Mouse (Mus musculus) ES-Bruce4 (cell line): ENCODE results near the gene Dnajc6. TPM values are rescaled to one million over a fixed set of nuclear protein-coding genes. Genes with fewer than 3 reads are reported as not detected.

ENCODE experiments used
- H3K27ac ChIP-seq: 2 replicates; pipeline ENCODE4 v1.5.1; 2012; ENCODE audit warnings: low read length, inconsistent platforms; ENCODE audit not compliant: insufficient read depth
- H3K27me3 ChIP-seq: 2 replicates; pipeline ENCODE4 v1.6.1; 2012; ENCODE audit warnings: mild to moderate bottlenecking, low read length, inconsistent platforms; ENCODE audit not compliant: control insufficient read depth, poor library complexity, insufficient read depth, severe bottlenecking
- H3K36me3 ChIP-seq: 2 replicates; pipeline ENCODE4 v1.6.1; 2012; ENCODE audit warnings: inconsistent platforms, mild to moderate bottlenecking, low read length, moderate library complexity; ENCODE audit not compliant: control insufficient read depth, poor library complexity, insufficient read depth, severe bottlenecking
- H3K4me1 ChIP-seq: one replicate; pipeline ENCODE4 v1.8.1; 2011; ENCODE audit warnings: low read length; ENCODE audit not compliant: control insufficient read depth, insufficient read depth
- H3K4me3 ChIP-seq: 2 replicates; pipeline ENCODE4 v1.5.1; 2011; ENCODE audit warnings: low read depth, mild to moderate bottlenecking, low read length
- H3K9ac ChIP-seq: 2 replicates; pipeline ENCODE4 v1.6.1; 2012; ENCODE audit warnings: low read depth, mild to moderate bottlenecking, inconsistent platforms; ENCODE audit not compliant: poor library complexity, severe bottlenecking
- H3K9me3 ChIP-seq: replicated peaks from 2 replicates; pipeline ENCODE4 v1.6.1; 2012; ENCODE audit warnings: mild to moderate bottlenecking, low read length, inconsistent platforms; ENCODE audit not compliant: control insufficient read depth, poor library complexity, insufficient read depth, severe bottlenecking
- CTCF ChIP-seq: IDR thresholded peaks from one replicate; pipeline ENCODE4 v1.8.1; 2011; ENCODE audit warnings: low read depth, low read length
- EP300 ChIP-seq: IDR thresholded peaks from 2 replicates; pipeline ENCODE4 v1.6.1; 2011; ENCODE audit warnings: low read depth, low read length; ENCODE audit not compliant: insufficient read depth
- POLR2A ChIP-seq: IDR thresholded peaks from one replicate; pipeline ENCODE4 v1.8.1; 2011; ENCODE audit warnings: low read length; ENCODE audit not compliant: insufficient read depth
- polyA plus RNA-seq: library from polyadenylated mRNA; stranded (reverse); fragments of >200 nt; gene quantifications from 2 replicates; pipeline ENCODE4 v1.2.4, GENCODE M21; 2011; ENCODE audit warnings: low read depth; ENCODE audit not compliant: missing spikeins, insufficient read depth, insufficient read length

Dnajc6 gene
- polyA plus RNA-seq, 1 experiment, result 15.5 TPM

GRCm38 (mm10) chr4:101564746-101565417, 68.4 kb downstream of the Dnajc6 start:
- Histone ChIP-seq H3K36me3 (no peaks in the 10 kb centered on the region), H3K27me3 (no peaks in the 10 kb centered on the region), H3K4me3 (no peak overlapping the region), H3K4me1 (no peaks in the 10 kb centered on the region), H3K9me3 (no peaks in the 10 kb centered on the region), H3K27ac (no peak overlapping the region), H3K9ac (no peak overlapping the region)
- TF ChIP-seq CTCF (no peak), EP300 (no peak), POLR2A (no peak)

GRCm38 (mm10) chr4:101569076-101569475, 72.6 kb downstream of the Dnajc6 start:
- TF ChIP-seq POLR2A (no peak), EP300 (no peak), CTCF (no peak)
- H3K27me3 ChIP-seq, result no peaks in the 10 kb centered on the region
- H3K27ac ChIP-seq, result no peak overlapping the region

GRCm38 (mm10) chr4:101572142-101572541, 75.7 kb downstream of the Dnajc6 start:
- Histone ChIP-seq H3K4me1 (no peaks in the 10 kb centered on the region), H3K9me3 (no peaks in the 10 kb centered on the region), H3K27me3 (no peaks in the 10 kb centered on the region), H3K9ac (no peak overlapping the region), H3K27ac (no peak overlapping the region), H3K36me3 (no peaks in the 10 kb centered on the region), H3K4me3 (no peak overlapping the region)
- no peak for TF ChIP-seq EP300
- no peak for TF ChIP-seq POLR2A
- no peak for TF ChIP-seq CTCF

More at GRCm38 (mm10) chr4:101569076-101569475, 72.6 kb downstream of the Dnajc6 start:
- Histone ChIP-seq H3K36me3 (no peaks in the 10 kb centered on the region), H3K9me3 (no peaks in the 10 kb centered on the region), H3K9ac (no peak overlapping the region), H3K4me3 (no peak overlapping the region), H3K4me1 (no peaks in the 10 kb centered on the region)

- H3K9me3 ChIP-seq, result no peaks in the 10 kb centered on the region
- TF ChIP-seq POLR2A (no peak), EP300 (no peak), CTCF (no peak)
- no peak overlapping the region for H3K27ac ChIP-seq
- H3K4me3 ChIP-seq, result no peak overlapping the region
- no peak overlapping the region for H3K9ac ChIP-seq
- H3K27me3 ChIP-seq, result no peaks in the 10 kb centered on the region
- no peaks in the 10 kb centered on the region for H3K36me3 ChIP-seq
- no peaks in the 10 kb centered on the region for H3K4me1 ChIP-seq
These were observed 78.9 kb downstream of the Dnajc6 start for GRCm38 (mm10) chr4:101575307-101575706.

GRCm38 (mm10) chr4:101578720-101579119, 82.3 kb downstream of the Dnajc6 start:
- Histone ChIP-seq H3K4me1 (no peaks in the 10 kb centered on the region), H3K27me3 (no peaks in the 10 kb centered on the region), H3K36me3 (no peaks in the 10 kb centered on the region), H3K9me3 (no peaks in the 10 kb centered on the region), H3K27ac (no peak overlapping the region), H3K9ac (no peak overlapping the region), H3K4me3 (no peak overlapping the region)
- TF ChIP-seq EP300, result no peak
- TF ChIP-seq POLR2A, result no peak

- H3K4me3 ChIP-seq, result no peak overlapping the region
- no peak overlapping the region for H3K9ac ChIP-seq
- no peaks in the 10 kb centered on the region for H3K36me3 ChIP-seq
- no peak for TF ChIP-seq CTCF
- no peak for TF ChIP-seq EP300
- TF ChIP-seq POLR2A, result no peak
- no peaks in the 10 kb centered on the region for H3K4me1 ChIP-seq
- H3K27me3 ChIP-seq, result no peaks in the 10 kb centered on the region
- H3K9me3 ChIP-seq, result no peaks in the 10 kb centered on the region
- H3K27ac ChIP-seq, result no peak overlapping the region
These were observed 83.1 kb downstream of the Dnajc6 start for GRCm38 (mm10) chr4:101579517-101579916.
